Mouse (Mus musculus) liver, adult 2 months (tissue): ENCODE measurements around the gene Enox1.

ENCODE experiments used
- CTCF ChIP-seq: fragments of 200-500 bp; IDR thresholded peaks from 2 replicates; pipeline ENCODE4 v1.5.1; 2011; ENCODE audit warnings: low read depth, low read length, control low read depth
- POLR2A ChIP-seq: fragments of 200-500 bp; IDR thresholded peaks from 2 replicates; pipeline ENCODE4 v1.6.1; 2011; ENCODE audit warnings: low read length, control low read depth; ENCODE audit not compliant: insufficient read depth; ENCODE audit errors: extremely low read depth

- TF ChIP-seq CTCF (no peak), POLR2A (no peak)
These were observed 299.5 kb downstream of the Enox1 start for GRCm38 (mm10) chr14:77456066-77456465.
